Mouse (Mus musculus) MEL (cell line): Measurements from ENCODE around the gene Gm49361. TPM values are rescaled to one million over a fixed set of nuclear protein-coding genes. Genes with fewer than 3 reads are reported as not detected.

Experiments
- DNase-seq: peaks from one replicate; pipeline ENCODE4 v3.0.0; 2011; ENCODE audit warnings: low read depth, low spot score
- H3K27ac ChIP-seq: 2 replicates; pipeline ENCODE4 v1.5.1; 2012; ENCODE audit warnings: low read depth, mild to moderate bottlenecking, control low read depth, low read length, moderate library complexity; ENCODE audit not compliant: control insufficient read depth
- H3K27me3 ChIP-seq, 2 experiments: fragments of 150-350 bp in 1 of 2; sonication (generic) in 1 of 2; 2 replicates each; pipeline ENCODE4 v1.6.1; 2012; ENCODE audit warnings: low read length in 2 of 2, mild to moderate bottlenecking in 2 of 2, improper control_type of control experiment in 1 of 2, moderate library complexity in 1 of 2; ENCODE audit not compliant: insufficient read depth in 2 of 2, control insufficient read depth in 1 of 2
- H3K36me3 ChIP-seq, 2 experiments: 2 replicates each; pipeline ENCODE4 v1.6.1; 2012 to 2014; ENCODE audit warnings: low read length in 2 of 2, improper control_type of control experiment in 1 of 2, inconsistent platforms in 1 of 2, mild to moderate bottlenecking in 1 of 2; ENCODE audit not compliant: insufficient read depth in 2 of 2, control insufficient read depth in 1 of 2
- H3K4me1 ChIP-seq, 2 experiments: fragments of 150-350 bp in 1 of 2; sonication (generic) in 1 of 2; 2 replicates each; pipeline ENCODE4 v1.6.1; 2012; ENCODE audit warnings: low read length in 2 of 2, improper control_type of control experiment in 1 of 2, mild to moderate bottlenecking in 1 of 2; ENCODE audit not compliant: insufficient read depth in 2 of 2, control insufficient read depth in 1 of 2
- H3K4me3 ChIP-seq, 2 experiments: fragments of 150-350 bp in 1 of 2; sonication (generic) in 1 of 2; 2 replicates each; pipeline ENCODE4 v1.5.1; 2012; ENCODE audit warnings: low read depth in 2 of 2, low read length in 2 of 2, mild to moderate bottlenecking in 2 of 2, moderate library complexity in 2 of 2, control low read depth in 1 of 2, improper control_type of control experiment in 1 of 2; ENCODE audit not compliant: control insufficient read depth in 1 of 2, insufficient read depth in 1 of 2
- H3K79me2 ChIP-seq: 2 replicates; pipeline ENCODE4 v1.6.1; 2012; ENCODE audit warnings: mild to moderate bottlenecking, low read length, moderate library complexity; ENCODE audit not compliant: control insufficient read depth, poor library complexity, insufficient read depth
- H3K9ac ChIP-seq: 2 replicates; pipeline ENCODE4 v1.6.1; 2012; ENCODE audit warnings: low read depth, mild to moderate bottlenecking, control low read depth, low read length, moderate library complexity; ENCODE audit not compliant: control insufficient read depth, poor library complexity, severe bottlenecking
- H3K9me3 ChIP-seq: fragments of 150-350 bp; sonication (generic); replicated peaks from 2 replicates; pipeline ENCODE4 v1.6.1; 2012; ENCODE audit warnings: mild to moderate bottlenecking, low read length, improper control_type of control experiment, moderate library complexity; ENCODE audit not compliant: insufficient read depth
- CHD1 ChIP-seq: IDR thresholded peaks from 2 replicates; pipeline ENCODE4 v1.6.1; 2012; ENCODE audit warnings: low read depth, mild to moderate bottlenecking, inconsistent platforms, low read length, improper control_type of control experiment
- CTCF ChIP-seq, 3 experiments: IDR thresholded peaks in 2 of 3; conservative IDR thresholded peaks in 1 of 3; 2 replicates each; pipeline ENCODE4 v1.5.1; 2011 to 2012; ENCODE audit warnings: low read length in 3 of 3, low read depth in 2 of 3, mild to moderate bottlenecking in 2 of 3, improper control_type of control experiment in 1 of 3, inconsistent platforms in 1 of 3, mixed read lengths in 1 of 3, moderate library complexity in 1 of 3; ENCODE audit not compliant: control insufficient read depth in 1 of 3, insufficient read depth in 1 of 3, poor library complexity in 1 of 3, severe bottlenecking in 1 of 3
- E2F4 ChIP-seq: IDR thresholded peaks from 2 replicates; pipeline ENCODE4 v1.6.1; 2011; ENCODE audit warnings: low read depth, low read length, improper control_type of control experiment, borderline replicate concordance
- KAT2A ChIP-seq: conservative IDR thresholded peaks from 2 replicates; pipeline ENCODE4 v1.6.1; 2012; ENCODE audit warnings: low read depth, low read length, improper control_type of control experiment, inconsistent platforms
- MAFK ChIP-seq: IDR thresholded peaks from 2 replicates; pipeline ENCODE4 v1.6.1; 2011; ENCODE audit warnings: low read depth, mild to moderate bottlenecking, low read length, improper control_type of control experiment, borderline replicate concordance
- MAX ChIP-seq: IDR thresholded peaks from 2 replicates; pipeline ENCODE4 v1.6.1; 2011; ENCODE audit warnings: low read length, improper control_type of control experiment
- MAZ ChIP-seq: IDR thresholded peaks from 2 replicates; pipeline ENCODE4 v1.6.1; 2012; ENCODE audit warnings: low read depth, mild to moderate bottlenecking, inconsistent platforms, low read length, improper control_type of control experiment
- MYB ChIP-seq: IDR thresholded peaks from 2 replicates; pipeline ENCODE4 v1.6.1; 2011; ENCODE audit warnings: mild to moderate bottlenecking, low read depth, low read length, improper control_type of control experiment
- NELFE ChIP-seq: IDR thresholded peaks from 2 replicates; pipeline ENCODE4 v1.6.1; 2011; ENCODE audit warnings: low read depth, low read length, improper control_type of control experiment
- POLR2AphosphoS2 ChIP-seq: IDR thresholded peaks from 2 replicates; pipeline ENCODE4 v1.6.1; 2011; ENCODE audit warnings: low read length, improper control_type of control experiment
- POLR2AphosphoS5 ChIP-seq: IDR thresholded peaks from 2 replicates; pipeline ENCODE4 v1.6.1; 2012; ENCODE audit warnings: low read depth, borderline replicate concordance, mild to moderate bottlenecking, inconsistent platforms, low read length, moderate library complexity, mixed read lengths
- RAD21 ChIP-seq: IDR thresholded peaks from 2 replicates; pipeline ENCODE4 v1.6.1; 2011; ENCODE audit warnings: mild to moderate bottlenecking, low read depth, low read length, improper control_type of control experiment
- SIN3A ChIP-seq: IDR thresholded peaks from 2 replicates; pipeline ENCODE4 v1.6.1; 2012; ENCODE audit warnings: low read length, improper control_type of control experiment, inconsistent platforms
- SMC3 ChIP-seq: IDR thresholded peaks from 2 replicates; pipeline ENCODE4 v1.6.1; 2011; ENCODE audit warnings: low read depth, low read length, improper control_type of control experiment
- TBP ChIP-seq: IDR thresholded peaks from 2 replicates; pipeline ENCODE4 v1.8.0; 2011; ENCODE audit warnings: low read depth, low read length, improper control_type of control experiment
- ZKSCAN1 ChIP-seq: IDR thresholded peaks from 2 replicates; pipeline ENCODE4 v1.6.1; 2012; ENCODE audit warnings: low read depth, mild to moderate bottlenecking, inconsistent platforms, low read length, improper control_type of control experiment, moderate library complexity
- polyA plus RNA-seq, 2 experiments: library from polyadenylated mRNA; stranded (reverse) in 1 of 2; unstranded in 1 of 2; fragments of >175 nt in 1 of 2; fragments of >200 nt in 1 of 2; gene quantifications; 2 replicates each; pipeline versions ENCODE4 v1.2.1 to v1.2.4; 2012; ENCODE audit warnings: low replicate concordance in 2 of 2, low read depth in 1 of 2; ENCODE audit not compliant: insufficient read length in 2 of 2, insufficient read depth in 1 of 2, missing spikeins in 1 of 2
- total RNA-seq: library from RNA; depleted of rRNA; stranded (reverse); fragments of 300-350 nt; gene quantifications from 2 replicates; pipeline ENCODE4 v1.2.3, GENCODE M21; 2012

Gene Gm49361
- total and polyA plus RNA-seq, 3 experiments: not detected

DNA sequence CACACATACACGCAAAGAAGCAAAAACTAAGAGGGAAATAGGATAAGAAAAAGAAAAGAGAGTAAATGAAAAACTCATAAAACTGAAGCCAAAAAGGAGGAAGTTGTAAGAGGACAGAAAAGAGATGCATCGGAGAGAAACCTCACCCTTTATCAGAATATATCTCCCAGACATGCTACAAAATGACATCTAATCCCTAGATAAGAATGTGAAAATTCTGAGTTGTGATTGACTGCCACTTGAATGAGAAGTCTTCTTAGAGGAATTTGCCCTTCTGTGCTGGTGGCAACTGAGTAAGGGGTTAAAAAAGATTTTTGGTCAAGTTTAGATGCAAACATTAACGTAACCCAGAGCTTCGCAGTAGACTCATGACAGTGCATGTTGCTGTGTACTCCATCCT is 99.7 kb downstream of the Gm49361 start (continued):
- no peak for TF ChIP-seq E2F4

DNA sequence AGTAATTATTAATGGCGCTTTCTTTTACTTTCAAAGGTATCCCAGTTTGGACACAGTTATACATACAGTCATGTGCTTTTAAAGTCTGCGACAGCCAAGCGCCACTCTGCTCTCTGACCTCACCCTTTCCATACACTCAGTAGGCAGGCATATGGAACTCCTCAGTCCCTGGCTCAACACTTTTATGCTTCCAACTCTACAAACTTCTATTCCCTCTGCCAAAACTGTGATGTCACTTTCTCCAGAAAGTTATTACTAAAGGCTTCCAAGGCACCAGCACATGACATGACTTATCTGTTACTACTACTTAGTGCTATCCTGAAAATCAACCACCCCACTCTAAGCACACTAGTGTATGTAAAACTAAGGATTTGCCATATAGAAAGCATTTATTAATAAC is 106.8 kb downstream of the Gm49361 start:
- H3K9ac ChIP-seq: no peak overlapping the region
- H3K36me3 ChIP-seq: peaks cover 0 to 41% of the 10 kb centered on the region in 2 experiments; a peak in 2 of 4 replicates
- no peaks in the 10 kb centered on the region for H3K4me1 ChIP-seq
- TF ChIP-seq MAX (no peak), NELFE (no peak), MYB (no peak), KAT2A (no peak), SMC3 (no peak), MAFK (no peak), CTCF (IDR thresholded peaks at IDR 0.05 in 2 of 3, conservative IDR thresholded peaks at IDR 0.05 in 1 of 3; ENCODE audit: control insufficient read depth in 1 of 3, insufficient read depth in 1 of 3, low read depth in 2 of 3, low read length in 3 of 3, poor library complexity in 1 of 3, severe bottlenecking in 1 of 3) (no peak)
- H3K79me2 ChIP-seq: peaks cover 19% of the 10 kb centered on the region
- no peaks in the 10 kb centered on the region for H3K9me3 ChIP-seq
- no peak overlapping the region for H3K4me3 ChIP-seq
- H3K27me3 ChIP-seq: no peaks in the 10 kb centered on the region
- H3K27ac ChIP-seq: no peak overlapping the region
- DNase-seq: no peak

DNA sequence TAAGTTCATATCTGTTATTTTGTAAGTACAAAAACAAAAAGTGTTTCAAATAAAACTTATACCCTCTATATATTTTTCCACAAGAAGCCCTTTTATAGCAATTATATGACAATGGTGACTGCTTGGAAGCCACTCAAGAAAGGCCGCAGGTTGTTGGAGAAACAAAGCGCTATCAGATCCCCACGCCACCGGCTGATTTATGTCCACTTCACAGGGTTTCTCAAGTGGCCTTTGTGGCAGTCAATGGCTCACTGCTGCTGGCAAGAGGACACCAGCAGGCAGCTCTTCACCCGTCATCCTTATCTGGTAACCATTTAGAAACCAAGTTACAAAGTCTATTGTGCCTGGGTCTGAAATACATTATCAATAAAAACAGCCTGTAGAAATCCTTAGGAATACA is 111.8 kb downstream of the Gm49361 start:
- DNase-seq: no peak
- H3K4me1 ChIP-seq: no peaks in the 10 kb centered on the region
- no peak overlapping the region for H3K9ac ChIP-seq
- no peak overlapping the region for H3K27ac ChIP-seq
- no peaks in the 10 kb centered on the region for H3K9me3 ChIP-seq
- peaks cover 16% of the 10 kb centered on the region; the same call in 1 of the 2 replicates for H3K79me2 ChIP-seq
- H3K27me3 ChIP-seq: no peaks in the 10 kb centered on the region
- TF ChIP-seq POLR2AphosphoS5: no peak
- no peak for TF ChIP-seq RAD21
- TF ChIP-seq POLR2AphosphoS2: no peak
- no peak for TF ChIP-seq MAZ
- TF ChIP-seq SIN3A: no peak
- TF ChIP-seq ZKSCAN1: no peak
- no peak for TF ChIP-seq TBP
- no peak for TF ChIP-seq MAFK
- TF ChIP-seq MAX: no peak
- TF ChIP-seq CHD1: no peak
- H3K4me3 ChIP-seq: no peak overlapping the region
- peaks cover 3 to 30% of the 10 kb centered on the region in 2 experiments; a peak in 3 of 4 replicates for H3K36me3 ChIP-seq
